Mouse (Mus musculus) brain, embryonic 14.5 days (tissue): ENCODE results near the gene Pawr.

ENCODE experiments used
- CTCF ChIP-seq: fragments of 200-500 bp; IDR thresholded peaks from 2 replicates; pipeline ENCODE4 v1.5.1; 2012; ENCODE audit warnings: inconsistent platforms, mild to moderate bottlenecking, moderate library complexity, borderline replicate concordance; ENCODE audit not compliant: insufficient read depth, insufficient read length; ENCODE audit errors: extremely low read depth
- POLR2A ChIP-seq: fragments of 200-500 bp; IDR thresholded peaks from 2 replicates; pipeline ENCODE4 v1.6.1; 2012; ENCODE audit warnings: mild to moderate bottlenecking, inconsistent platforms, borderline replicate concordance; ENCODE audit not compliant: poor library complexity, insufficient read depth, insufficient read length, severe bottlenecking; ENCODE audit errors: extremely low read depth

GRCm38 (mm10) chr10:108307772-108308171 is 24.1 kb upstream of the Pawr start:
- TF ChIP-seq CTCF, result no peak
- TF ChIP-seq POLR2A, result no peak
